Mouse (Mus musculus): ENCODE measurements around the gene Vars2. TPM values are rescaled to one million over a fixed set of nuclear protein-coding genes. Genes with fewer than 3 reads are reported as not detected.

The Vars2 gene
- polyA plus RNA-seq, 1 experiment from 2014 or later: 11.1 TPM

DNA sequence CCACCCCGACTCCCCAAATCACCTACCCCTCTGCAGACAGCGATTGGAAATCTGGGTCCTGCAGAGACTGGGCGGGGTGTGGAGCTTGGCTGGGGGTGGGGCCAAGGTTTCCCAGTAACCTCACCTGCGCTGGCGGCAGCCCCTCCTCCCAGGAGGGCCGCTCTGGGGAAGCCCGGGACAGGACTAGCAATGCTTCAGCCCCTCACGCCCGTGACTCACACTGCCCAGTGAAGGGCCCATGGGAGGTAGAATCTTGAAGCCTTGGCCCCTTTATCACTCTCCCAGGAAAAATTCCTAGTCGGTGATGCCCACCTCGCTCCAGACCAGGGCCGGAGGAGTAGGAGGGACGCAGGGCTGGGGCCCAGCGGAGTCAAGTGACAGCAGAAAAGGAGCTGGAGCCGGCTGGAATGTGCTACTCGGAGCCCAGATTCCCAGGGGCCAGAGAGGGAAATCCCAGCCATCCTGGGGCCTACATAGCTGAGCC lies 34.6 kb upstream of the Vars2 start:
- Histone ChIP-seq H3K27me3 (no peaks in the 10 kb centered on the region), H3K9me3 (replicated peaks) (no peaks in the 10 kb centered on the region), H3K4me3 (peak overlapping the region; percentile 66), H3K4me2 (peak overlapping the region; percentile 76), H3K27ac (peak overlapping the region; percentile 96), H3K4me1 (replicated peaks) (peaks cover 68% of the 10 kb centered on the region), H3K36me3 (no peaks in the 10 kb centered on the region), H3K9ac (peak overlapping the region; percentile 76)
- ATAC-seq (replicated peaks; ENCODE audit: insufficient number of reproducible peaks, insufficient read depth, low FRiP score, low read depth): peak; percentile 28
- 7% methylated on average over 16 of the region's 16 CpGs for WGBS

DNA sequence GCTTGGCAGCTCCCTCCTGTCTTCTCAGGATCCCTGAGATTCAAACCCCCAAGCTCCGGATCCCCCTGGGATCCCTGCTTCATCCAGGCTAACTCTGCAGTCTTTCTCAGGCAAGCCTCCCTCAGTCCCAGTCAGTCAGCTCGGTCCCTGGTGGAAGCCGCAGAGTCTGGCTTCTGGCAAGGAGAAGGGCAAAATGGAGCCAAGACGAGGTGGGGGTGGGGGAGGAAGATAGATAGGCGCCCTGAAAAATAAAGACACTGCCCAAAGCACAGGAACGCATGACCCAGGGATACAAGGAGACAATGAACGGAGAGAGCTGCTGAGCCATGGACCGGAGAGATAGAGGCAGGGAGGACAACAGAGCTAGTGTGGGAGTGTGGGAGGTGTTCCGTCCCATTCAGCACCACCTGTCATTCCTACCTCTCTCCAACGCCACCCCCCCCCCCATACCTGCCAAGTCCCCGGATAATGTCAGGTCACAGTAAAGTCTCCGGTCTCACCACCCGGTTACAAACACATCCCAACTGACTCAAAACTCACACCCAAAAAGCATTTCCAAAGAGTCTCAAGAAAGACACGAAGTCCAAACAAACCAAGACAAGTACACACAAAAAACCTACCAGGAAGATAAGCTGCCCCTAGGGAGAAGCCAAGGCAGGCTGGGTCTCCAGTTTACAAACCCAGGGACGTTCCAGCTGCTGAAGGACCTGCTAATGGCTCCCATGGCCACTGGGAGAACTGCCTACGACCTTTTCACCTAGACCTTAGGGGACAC lies 34.0 kb upstream of the Vars2 start:
- Histone ChIP-seq H3K4me3 (peak overlapping the region; percentile 66), H3K9me3 (replicated peaks) (no peaks in the 10 kb centered on the region), H3K36me3 (no peaks in the 10 kb centered on the region), H3K27me3 (no peaks in the 10 kb centered on the region), H3K4me2 (peak overlapping the region; percentile 76), H3K9ac (peak overlapping the region; percentile 76), H3K27ac (peak overlapping the region; percentile 96), H3K4me1 (replicated peaks) (peaks cover 74% of the 10 kb centered on the region)
- ATAC-seq (replicated peaks; ENCODE audit: insufficient number of reproducible peaks, insufficient read depth, low FRiP score, low read depth): no peak
- 2% methylated on average over 16 of the region's 16 CpGs for WGBS

DNA sequence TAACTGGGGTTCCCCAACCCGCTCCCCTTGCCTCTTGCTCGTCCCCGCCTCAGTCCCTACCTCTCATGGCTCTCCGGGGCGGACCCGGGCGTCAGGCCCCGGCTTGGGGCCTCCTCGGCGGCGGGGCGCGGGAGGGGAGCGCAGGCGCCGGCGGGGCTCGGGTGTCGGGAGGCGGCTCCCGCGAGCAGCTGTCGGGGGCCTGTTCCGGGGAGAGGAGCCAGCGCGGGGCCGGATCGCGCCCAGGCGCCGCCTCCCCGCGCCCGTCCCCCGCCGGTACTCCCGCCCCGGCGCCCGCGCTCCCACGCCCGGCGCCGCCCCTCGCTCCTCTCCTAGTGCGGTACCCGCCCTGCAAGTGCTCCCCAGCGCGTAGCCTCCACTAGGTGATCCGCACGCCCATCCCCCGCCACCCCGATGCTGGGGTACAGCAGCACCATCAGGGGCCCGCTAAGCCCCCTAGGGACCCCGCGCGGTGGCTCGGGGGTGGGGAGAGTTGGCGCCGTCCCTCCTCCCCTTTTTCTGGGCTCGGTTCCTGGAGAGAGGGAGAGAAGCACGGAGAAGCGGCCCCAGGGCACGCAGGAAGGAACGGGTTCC lies 33.1 kb upstream of the Vars2 start:
- WGBS: 1% methylated on average over 43 of the region's 66 CpGs
- H3K27me3 ChIP-seq: no peaks in the 10 kb centered on the region
- peak; percentile 75 for ATAC-seq (replicated peaks; ENCODE audit: insufficient number of reproducible peaks, insufficient read depth, low FRiP score, low read depth)

DNA sequence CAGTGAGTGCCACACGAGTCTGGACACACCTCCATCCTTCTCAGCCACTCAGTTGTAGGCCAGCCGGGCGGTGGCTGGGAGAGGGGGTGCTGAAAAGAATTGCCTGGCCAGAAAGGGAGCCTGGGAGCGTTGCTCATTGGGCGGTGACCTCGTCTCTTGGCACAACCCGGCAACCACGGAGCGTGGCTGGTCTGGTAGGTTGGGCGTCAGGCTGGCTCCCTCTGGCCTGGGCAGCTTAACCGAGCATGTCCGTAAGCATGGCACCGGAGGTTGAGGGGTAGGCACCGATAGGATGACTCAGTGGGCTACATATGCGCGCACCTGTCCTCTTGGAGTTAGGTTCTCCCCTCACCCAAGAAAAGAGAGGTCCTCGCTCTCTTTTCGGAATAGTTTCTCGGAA lies 32.5 kb upstream of the Vars2 start:
- Histone ChIP-seq H3K4me2 (peak overlapping the region; percentile 76), H3K27me3 (no peaks in the 10 kb centered on the region), H3K9ac (peak overlapping the region; percentile 76), H3K36me3 (peaks cover 9% of the 10 kb centered on the region), H3K4me1 (replicated peaks) (peaks cover 60% of the 10 kb centered on the region), H3K27ac (peak overlapping the region; percentile 96), H3K9me3 (replicated peaks) (0 out of 2 replicates have a peak, but pooled peaks cover 3% of the 10 kb centered on the region), H3K4me3 (peak overlapping the region; percentile 66)
- 3% methylated on average over 19 of the region's 19 CpGs for WGBS
- ATAC-seq (replicated peaks; ENCODE audit: insufficient number of reproducible peaks, insufficient read depth, low FRiP score, low read depth): peak; percentile 34

More for the DNA sequence above, 33.1 kb upstream of the Vars2 start:
- Histone ChIP-seq H3K4me2 (peak overlapping the region; percentile 76), H3K27ac (peak overlapping the region; percentile 96), H3K9ac (peak overlapping the region; percentile 76), H3K4me1 (replicated peaks) (peaks cover 66% of the 10 kb centered on the region), H3K36me3 (peaks cover 4% of the 10 kb centered on the region; the same call in 1 of the 2 replicates), H3K4me3 (peak overlapping the region; percentile 66), H3K9me3 (replicated peaks) (0 out of 2 replicates have a peak, but pooled peaks cover under 1% of the 10 kb centered on the region)

DNA sequence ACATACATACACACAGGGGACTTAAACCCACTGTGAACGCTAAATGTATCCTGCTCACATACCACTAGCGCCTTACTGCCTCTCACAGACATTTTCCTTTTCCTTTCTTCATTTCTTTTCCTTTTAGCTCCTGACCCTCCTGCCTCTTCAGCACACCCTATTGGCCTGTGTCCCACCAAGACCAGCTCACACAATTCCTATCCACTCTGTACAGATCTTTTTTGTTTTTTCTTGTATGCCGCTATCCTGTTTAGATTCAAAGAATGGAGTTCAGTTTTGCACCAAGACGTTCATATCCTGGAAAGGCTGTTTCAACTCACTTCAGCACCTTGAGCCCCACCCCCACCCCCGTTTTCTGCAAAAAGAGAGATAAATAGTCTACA lies 31.1 kb upstream of the Vars2 start:
- peaks cover 46% of the 10 kb centered on the region for H3K4me1 ChIP-seq (replicated peaks)
- peak overlapping the region; percentile 76 for H3K4me2 ChIP-seq
- H3K9me3 ChIP-seq (replicated peaks): 0 out of 2 replicates have a peak, but pooled peaks cover 3% of the 10 kb centered on the region
- WGBS: 24% methylated on average over 5 of the region's 5 CpGs
- no peak for ATAC-seq (replicated peaks; ENCODE audit: insufficient number of reproducible peaks, insufficient read depth, low FRiP score, low read depth)
- H3K9ac ChIP-seq: peak overlapping the region; percentile 55
- no peaks in the 10 kb centered on the region for H3K27me3 ChIP-seq
- H3K36me3 ChIP-seq: peaks cover 14% of the 10 kb centered on the region
- H3K4me3 ChIP-seq: peak overlapping the region; percentile 43
- peak overlapping the region; percentile 86 for H3K27ac ChIP-seq

DNA sequence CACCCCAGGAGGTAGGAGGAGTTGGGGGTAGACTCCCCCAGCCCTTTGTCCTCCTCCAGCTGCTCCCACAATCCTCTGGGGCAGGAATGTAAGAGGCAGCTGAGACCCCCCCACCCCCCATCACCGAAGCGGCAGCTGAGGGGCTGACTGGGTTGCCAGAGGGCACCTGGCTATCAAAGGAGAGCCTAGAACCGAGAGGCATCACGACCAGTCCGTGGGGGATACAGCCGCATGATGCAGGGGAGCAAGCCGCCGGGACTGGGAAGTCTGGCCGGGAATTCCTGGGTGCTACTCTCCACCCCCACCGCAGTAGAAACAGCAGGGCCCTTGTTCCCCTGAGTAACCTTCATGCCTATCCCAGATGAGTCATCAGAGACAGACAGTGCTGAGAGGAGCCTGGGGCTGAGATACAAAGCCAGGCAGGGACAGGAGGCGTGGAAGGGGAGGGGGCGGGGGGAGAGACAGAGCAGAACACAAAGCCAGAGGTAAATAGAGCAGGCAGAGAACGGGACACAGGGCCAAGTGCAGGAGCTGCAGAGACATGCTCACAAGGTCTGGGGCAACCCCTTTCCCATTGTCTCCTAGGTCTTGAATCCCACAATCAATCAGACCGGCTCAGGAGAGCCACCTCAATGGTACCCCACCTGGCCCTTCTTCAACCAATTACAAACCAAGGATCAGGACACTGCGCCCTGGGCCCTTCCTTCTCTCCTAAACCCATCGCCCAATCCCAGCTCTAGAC lies 30.5 kb upstream of the Vars2 start:
- Histone ChIP-seq H3K27ac (peak overlapping the region; percentile 86), H3K4me2 (peak overlapping the region; percentile 76), H3K27me3 (no peaks in the 10 kb centered on the region), H3K9ac (peak overlapping the region; percentile 55), H3K9me3 (replicated peaks) (0 out of 2 replicates have a peak, but pooled peaks cover 3% of the 10 kb centered on the region), H3K4me1 (replicated peaks) (peaks cover 44% of the 10 kb centered on the region), H3K4me3 (peak overlapping the region; percentile 43), H3K36me3 (peaks cover 19% of the 10 kb centered on the region)
- ATAC-seq (replicated peaks; ENCODE audit: insufficient number of reproducible peaks, insufficient read depth, low FRiP score, low read depth): peak; percentile 21
- 4% methylated on average over 16 of the region's 16 CpGs for WGBS

DNA sequence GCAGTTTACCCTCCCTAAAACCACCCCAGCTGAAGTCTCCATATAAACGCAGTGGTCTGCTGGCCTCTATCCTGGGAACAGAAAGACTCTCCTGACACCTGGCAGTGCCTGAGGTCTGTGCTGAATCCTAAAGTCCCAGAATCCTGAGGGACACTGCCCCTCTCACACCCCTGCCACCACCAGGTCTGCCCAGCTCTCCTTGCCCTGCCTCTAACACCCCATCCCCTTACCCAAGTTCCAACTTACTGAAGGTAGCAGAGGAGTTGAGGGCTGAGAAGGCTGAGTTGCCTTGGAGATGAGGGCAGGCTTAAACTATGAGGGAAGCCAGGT lies 30.0 kb upstream of the Vars2 start:
- H3K4me1 ChIP-seq (replicated peaks): peaks cover 40% of the 10 kb centered on the region
- H3K4me3 ChIP-seq: peak overlapping the region; percentile 43
- H3K9me3 ChIP-seq (replicated peaks): 0 out of 2 replicates have a peak, but pooled peaks cover 3% of the 10 kb centered on the region
- WGBS: 20% methylated on average over 1 of the region's 1 CpGs
- no peaks in the 10 kb centered on the region for H3K27me3 ChIP-seq
- ATAC-seq (replicated peaks; ENCODE audit: insufficient number of reproducible peaks, insufficient read depth, low FRiP score, low read depth): no peak
- peak overlapping the region; percentile 76 for H3K4me2 ChIP-seq
- H3K9ac ChIP-seq: peak overlapping the region; percentile 55
- peak overlapping the region; percentile 86 for H3K27ac ChIP-seq
- peaks cover 25% of the 10 kb centered on the region for H3K36me3 ChIP-seq

DNA sequence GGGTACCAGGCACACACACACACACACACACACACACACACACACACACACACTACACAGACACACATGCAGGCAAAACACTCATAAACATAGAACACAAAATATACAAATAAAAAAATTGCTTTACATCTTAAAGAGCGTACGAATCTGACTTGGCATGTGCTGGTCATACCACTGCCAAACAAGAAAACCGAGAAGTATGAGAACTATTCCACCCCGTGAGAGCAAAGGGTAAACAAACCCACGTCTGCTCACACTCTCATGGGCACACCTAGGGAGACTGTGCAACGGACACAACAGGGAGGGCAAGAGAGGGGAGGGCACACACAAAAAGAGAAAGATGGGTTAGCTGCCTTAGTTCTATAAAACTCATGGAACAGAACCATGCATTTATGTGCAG lies 29.3 kb upstream of the Vars2 start:
- H3K27me3 ChIP-seq: no peaks in the 10 kb centered on the region
- H3K36me3 ChIP-seq: peaks cover 32% of the 10 kb centered on the region
- peaks cover 35% of the 10 kb centered on the region for H3K4me1 ChIP-seq (replicated peaks)
- ATAC-seq (replicated peaks; ENCODE audit: insufficient number of reproducible peaks, insufficient read depth, low FRiP score, low read depth): no peak
- peak overlapping the region; percentile 43 for H3K4me3 ChIP-seq
- H3K27ac ChIP-seq: peak overlapping the region; percentile 86
- 31% methylated on average over 6 of the region's 6 CpGs for whole genome bisulfite sequencing
- no peak overlapping the region for H3K9ac ChIP-seq
- H3K4me2 ChIP-seq: peak overlapping the region; percentile 76
- 0 out of 2 replicates have a peak, but pooled peaks cover 3% of the 10 kb centered on the region for H3K9me3 ChIP-seq (replicated peaks)

DNA sequence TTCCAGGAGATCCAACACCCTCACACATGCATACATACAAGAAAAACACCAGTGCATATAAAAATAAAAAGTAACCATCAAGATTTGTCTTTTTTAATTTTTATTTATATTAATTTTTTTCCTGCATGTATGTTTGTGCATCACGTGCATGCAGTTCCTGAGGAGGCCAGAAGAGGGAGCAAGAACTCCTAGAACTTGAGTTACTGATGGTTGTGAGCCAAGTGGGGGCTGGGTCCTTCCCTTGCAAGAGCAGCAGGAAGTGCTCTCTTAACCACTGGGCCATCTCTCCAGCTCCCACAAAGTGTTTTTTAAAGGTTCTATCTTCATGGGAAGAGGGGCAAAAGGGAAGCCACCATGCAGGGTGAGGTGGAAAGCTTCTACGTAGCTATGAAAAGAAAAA lies 27.9 kb upstream of the Vars2 start:
- WGBS: 87% methylated on average over 2 of the region's 2 CpGs
- H3K27me3 ChIP-seq: no peaks in the 10 kb centered on the region
- 0 out of 2 replicates have a peak, but pooled peaks cover 3% of the 10 kb centered on the region for H3K9me3 ChIP-seq (replicated peaks)
- H3K9ac ChIP-seq: no peak overlapping the region
- H3K27ac ChIP-seq: no peak overlapping the region
- peaks cover 46% of the 10 kb centered on the region for H3K36me3 ChIP-seq
- H3K4me3 ChIP-seq: no peak overlapping the region
- no peak for ATAC-seq (replicated peaks; ENCODE audit: insufficient number of reproducible peaks, insufficient read depth, low FRiP score, low read depth)
- H3K4me2 ChIP-seq: no peak overlapping the region
- peaks cover 35% of the 10 kb centered on the region for H3K4me1 ChIP-seq (replicated peaks)

DNA sequence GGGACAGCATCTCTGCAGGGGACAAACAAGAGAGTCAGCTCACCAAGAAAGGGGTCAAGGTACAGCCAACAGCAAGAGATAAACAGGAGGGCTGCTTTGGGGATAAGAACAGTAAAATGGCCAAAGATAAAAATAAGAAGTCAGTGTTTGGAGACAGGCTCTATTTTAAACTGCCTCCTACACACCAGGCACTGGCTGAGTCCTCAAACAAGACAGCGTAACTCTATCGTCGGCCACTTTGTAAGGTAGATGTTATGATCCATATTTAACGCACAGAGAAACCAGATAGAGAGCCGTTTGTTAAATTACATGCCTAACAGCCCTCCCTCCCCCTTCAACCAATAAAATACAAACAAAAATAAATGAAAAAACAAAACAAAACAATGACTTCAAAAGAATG lies 26.5 kb upstream of the Vars2 start:
- Histone ChIP-seq H3K27ac (no peak overlapping the region), H3K9me3 (replicated peaks) (0 out of 2 replicates have a peak, but pooled peaks cover 3% of the 10 kb centered on the region), H3K36me3 (peaks cover 60% of the 10 kb centered on the region), H3K4me1 (replicated peaks) (peaks cover 25% of the 10 kb centered on the region), H3K4me3 (no peak overlapping the region), H3K4me2 (no peak overlapping the region), H3K9ac (no peak overlapping the region), H3K27me3 (no peaks in the 10 kb centered on the region)
- no peak for ATAC-seq (replicated peaks; ENCODE audit: insufficient number of reproducible peaks, insufficient read depth, low FRiP score, low read depth)
- WGBS: 63% methylated on average over 5 of the region's 5 CpGs

DNA sequence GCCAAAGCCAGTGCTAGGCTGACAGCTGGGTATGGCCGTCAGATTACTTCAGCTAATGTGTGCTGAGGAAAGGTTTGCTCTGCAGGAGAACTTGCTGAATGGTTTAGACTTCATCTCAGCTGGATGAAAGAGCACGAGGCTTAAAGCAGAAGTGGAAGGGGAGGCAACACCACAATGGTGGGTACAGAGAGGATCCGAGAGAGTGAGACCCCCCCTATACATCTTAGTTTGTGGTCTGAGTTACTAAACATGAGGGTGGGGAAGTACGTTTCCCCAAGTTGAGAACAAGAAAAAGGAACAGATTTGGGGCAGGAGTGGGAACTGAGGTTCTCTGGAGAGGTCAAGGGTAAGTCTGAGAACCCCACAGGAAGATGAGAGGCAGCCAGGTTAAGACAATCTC lies 25.0 kb upstream of the Vars2 start:
- Histone ChIP-seq H3K9me3 (replicated peaks) (0 out of 2 replicates have a peak, but pooled peaks cover 3% of the 10 kb centered on the region), H3K27ac (no peak overlapping the region), H3K4me1 (replicated peaks) (peaks cover 10% of the 10 kb centered on the region), H3K4me2 (no peak overlapping the region), H3K36me3 (peaks cover 75% of the 10 kb centered on the region), H3K9ac (no peak overlapping the region), H3K27me3 (no peaks in the 10 kb centered on the region), H3K4me3 (no peak overlapping the region)
- ATAC-seq (replicated peaks; ENCODE audit: insufficient number of reproducible peaks, insufficient read depth, low FRiP score, low read depth): no peak
- WGBS: 75% methylated on average over 4 of the region's 4 CpGs
